Mouse (Mus musculus) stomach, postnatal 0 days (tissue): ENCODE results near the gene Gm10974.

Experiments
- CTCF ChIP-seq: IDR thresholded peaks from 2 replicates; pipeline ENCODE4 v1.5.1; 2016; ENCODE audit warnings: antibody characterized with exemption, low read depth, mild to moderate bottlenecking, moderate library complexity
- EP300 ChIP-seq: optimal IDR thresholded peaks from 2 replicates; pipeline ENCODE3; 2016; ENCODE audit warnings: antibody characterized with exemption

DNA sequence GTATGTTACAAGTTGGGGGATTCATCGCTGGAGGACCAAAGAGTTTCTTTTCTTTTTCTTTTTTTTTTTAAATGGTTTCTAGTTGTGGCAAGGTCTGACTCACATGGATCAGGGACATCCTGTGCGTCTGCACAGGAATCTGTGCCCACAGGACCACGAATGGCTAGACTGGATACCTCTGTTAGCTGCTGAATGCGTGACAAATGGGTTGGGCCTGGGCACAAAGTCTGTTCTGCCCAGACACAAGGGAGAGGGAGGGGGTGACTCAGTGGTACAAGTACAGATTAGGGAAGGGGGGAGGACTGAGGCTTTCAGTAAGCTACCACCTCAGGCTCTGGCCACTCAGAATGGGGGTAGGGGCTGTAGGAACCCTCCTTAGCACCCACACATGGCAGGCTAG, 10.0 kb downstream of the Gm10974 start:
- TF ChIP-seq CTCF (no peak), EP300 (no peak)
